Mouse (Mus musculus): Measurements from ENCODE around the gene Rnf39. TPM values are rescaled to one million over a fixed set of nuclear protein-coding genes. Genes with fewer than 3 reads are reported as not detected.

Rnf39 gene
- polyA plus RNA-seq, 1 experiment from 2014 or later: 0.22 TPM

GRCm38 (mm10) chr17:36997033-36997735 is 54.5 kb downstream of the Rnf39 start:
- H3K27me3 ChIP-seq (ENCODE audit: control insufficient read depth, insufficient read depth, low read length): no peaks in the 10 kb centered on the region
- no peak overlapping the region for H3K4me2 ChIP-seq (ENCODE audit: low read depth, low read length)
- H3K27ac ChIP-seq (ENCODE audit: low read length): no peak overlapping the region
- ATAC-seq (replicated peaks; ENCODE audit: extremely low read depth, insufficient read depth, low FRiP score): no peak
- H3K4me3 ChIP-seq (ENCODE audit: low read length): no peak overlapping the region
- no peaks in the 10 kb centered on the region for H3K9me3 ChIP-seq (replicated peaks; ENCODE audit: control insufficient read depth, low read length)
- no peak overlapping the region for H3K9ac ChIP-seq (ENCODE audit: low read length)
- WGBS: 28% methylated on average over 7 of the region's 7 CpGs
- H3K4me1 ChIP-seq (ENCODE audit: control insufficient read depth, insufficient read depth, low read length): no peaks in the 10 kb centered on the region
- H3K36me3 ChIP-seq (ENCODE audit: control insufficient read depth, insufficient read depth): no peaks in the 10 kb centered on the region

Other genes with a start within 250 kb of the Rnf39 start
- not detected in 2 replicates for gene H2-M10.5, start 170.0 kb upstream of the Rnf39 start, polyA plus RNA-seq (2015; fragmentation: Nextera tagmentation; extraction: Ambion mirVana)
- not detected in 2 replicates for gene H2-M10.6, start 130.7 kb upstream of the Rnf39 start, polyA plus RNA-seq (2015; fragmentation: Nextera tagmentation; extraction: Ambion mirVana)
- 23.5 and 23.7 TPM in 2 replicates for gene Trim26, start 105.8 kb upstream of the Rnf39 start, polyA plus RNA-seq (2015; fragmentation: Nextera tagmentation; extraction: Ambion mirVana)
- gene Trim15, start 75.7 kb upstream of the Rnf39 start, polyA plus RNA-seq (2015; fragmentation: Nextera tagmentation; extraction: Ambion mirVana): 0.13 TPM in 1 of 2 replicates, not detected in the other
- gene Trim10, start 73.3 kb upstream of the Rnf39 start, polyA plus RNA-seq (2015; fragmentation: Nextera tagmentation; extraction: Ambion mirVana): 5.8 and 6.1 TPM in 2 replicates
- gene Trim40, start 52.8 kb upstream of the Rnf39 start, polyA plus RNA-seq (2015; fragmentation: Nextera tagmentation; extraction: Ambion mirVana): 0.11 TPM in 1 of 2 replicates, not detected in the other
- gene Trim31, start 44.8 kb upstream of the Rnf39 start, polyA plus RNA-seq (2015; fragmentation: Nextera tagmentation; extraction: Ambion mirVana): 0.13 TPM in 1 of 2 replicates, not detected in the other
- gene Ppp1r11, start 8.8 kb downstream of the Rnf39 start, polyA plus RNA-seq (2015; fragmentation: Nextera tagmentation; extraction: Ambion mirVana): 81.2 and 81.4 TPM in 2 replicates
- gene Znrd1, start 15.6 kb downstream of the Rnf39 start, polyA plus RNA-seq (2015; fragmentation: Nextera tagmentation; extraction: Ambion mirVana): 41.6 and 43.7 TPM in 2 replicates
- 7.8 and 9.3 TPM in 2 replicates for gene Znrd1as, start 15.7 kb downstream of the Rnf39 start, polyA plus RNA-seq (2015; fragmentation: Nextera tagmentation; extraction: Ambion mirVana)
- gene 2410137M14Rik, start 38.3 kb downstream of the Rnf39 start, polyA plus RNA-seq (2015; fragmentation: Nextera tagmentation; extraction: Ambion mirVana): not detected in 2 replicates
- gene H2-M5, start 46.6 kb downstream of the Rnf39 start, polyA plus RNA-seq (2015; fragmentation: Nextera tagmentation; extraction: Ambion mirVana): 0.30 and 0.37 TPM in 2 replicates
- 30.3 and 31.9 TPM in 2 replicates for gene Zfp57, start 58.2 kb downstream of the Rnf39 start, polyA plus RNA-seq (2015; fragmentation: Nextera tagmentation; extraction: Ambion mirVana)
- not detected in 2 replicates for gene Mog, start 80.5 kb downstream of the Rnf39 start, polyA plus RNA-seq (2015; fragmentation: Nextera tagmentation; extraction: Ambion mirVana)
- 3.7 and 4.1 TPM in 2 replicates for gene Gabbr1, start 103.0 kb downstream of the Rnf39 start, polyA plus RNA-seq (2015; fragmentation: Nextera tagmentation; extraction: Ambion mirVana)
- not detected in 2 replicates for gene Olfr90, start 145.6 kb downstream of the Rnf39 start, polyA plus RNA-seq (2015; fragmentation: Nextera tagmentation; extraction: Ambion mirVana)
- gene Olfr91, start 155.4 kb downstream of the Rnf39 start, polyA plus RNA-seq (2015; fragmentation: Nextera tagmentation; extraction: Ambion mirVana): not detected in 2 replicates
- not detected in 2 replicates for gene Olfr92, start 177.2 kb downstream of the Rnf39 start, polyA plus RNA-seq (2015; fragmentation: Nextera tagmentation; extraction: Ambion mirVana)
- gene Olfr93, start 218.6 kb downstream of the Rnf39 start, polyA plus RNA-seq (2015; fragmentation: Nextera tagmentation; extraction: Ambion mirVana): not detected in 2 replicates

Data from heart, embryonic 16.5 days (tissue).